Mouse (Mus musculus): Measurements from ENCODE around the gene Pacs1.

- no peak for TF ChIP-seq POLR2A (IDR thresholded peaks at IDR 0.05; ENCODE audit: insufficient read depth, low read length)
- TF ChIP-seq CTCF (IDR thresholded peaks at IDR 0.05; ENCODE audit: low read depth, low read length) = no peak
These were observed 15.8 kb downstream of the Pacs1 start for GRCm38 (mm10) chr19:5257140-5257539.

Data from ES-Bruce4 (cell line).